Comparison of ENCODE assay signal across 10 mouse cellular contexts in the genomic region with DNA sequence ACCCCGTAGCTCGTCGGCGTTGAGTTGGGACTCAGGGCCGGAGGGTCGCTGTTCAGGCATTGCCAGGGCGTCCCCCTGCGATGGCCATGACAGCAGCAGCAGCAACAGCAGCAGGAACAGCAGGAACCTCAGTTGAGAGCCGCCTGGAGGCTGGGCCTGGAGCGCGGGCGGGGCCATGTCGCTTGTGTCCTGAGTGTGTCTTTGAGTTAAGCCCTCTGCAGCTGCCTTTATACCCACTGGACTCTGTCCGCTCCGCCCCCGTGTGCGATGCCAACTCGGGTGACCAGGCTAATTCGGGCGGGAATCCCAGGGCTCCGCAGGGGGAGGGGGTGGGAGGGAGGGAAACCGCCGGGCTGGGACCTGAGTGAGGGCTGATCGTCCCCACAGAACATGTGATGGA. TPM values are rescaled to one million over a fixed set of nuclear protein-coding genes. Genes with fewer than 3 reads are reported as not detected.
DNase-seq lines count a peak whose midpoint lies in the region; ATAC-seq and TF ChIP-seq lines count a peak whose summit lies in the region.
"Had no signal": no experiment of that assay in that cellular context is flagged by ENCODE, and none has a peak within 500 bp of the region (broad histone marks: within the 10 kb centered on the region; RNA-seq: fewer than 3 reads in every experiment).

No protein-coding gene starts in this region.

- peak overlapping the region; percentile 8; the same call in 1 of the 2 replicates for H3K4me3 ChIP-seq in lung, embryonic 14.5 days (ENCODE audit: low read depth, low read length)

- 0 out of 2 replicates have a peak overlapping the region, but pooled peaks have one; percentile 6 for H3K9ac ChIP-seq in lung, embryonic 14.5 days

- H3K9me3 ChIP-seq in lung, embryonic 14.5 days (ENCODE audit: low read depth, low read length): no peaks in the 10 kb centered on the region

- H3K27ac ChIP-seq in lung, embryonic 14.5 days (ENCODE audit: low read depth): no peak overlapping the region

- DNase-seq in cerebellum, adult 11-12 months: peak; percentile 49
- DNase-seq in cerebellum, adult 9-11 months: no peak
- peak; percentile 70 for DNase-seq in adrenal gland, postnatal 10 days
- DNase-seq in kidney, adult 11 months: peak; percentile 79
- peak; percentile 41 for DNase-seq in lung, embryonic 14.5 days
- DNase-seq in layer of hippocampus, adult 11-12 months (ENCODE audit: low spot score): no peak
- no peak for DNase-seq in thymus, postnatal 4 days

- peak overlapping the region; percentile 29; the same call in 1 of the 2 replicates for H3K4me2 ChIP-seq in lung, embryonic 14.5 days

- peaks cover 10% of the 10 kb centered on the region; the same call in 1 of the 2 replicates for H3K4me1 ChIP-seq in lung, embryonic 14.5 days (ENCODE audit: insufficient read depth)

- no peaks in the 10 kb centered on the region for H3K36me3 ChIP-seq in lung, embryonic 14.5 days (ENCODE audit: insufficient read depth)

- 0 out of 2 replicates have a peak, but pooled peaks cover 10% of the 10 kb centered on the region for H3K27me3 ChIP-seq in lung, embryonic 14.5 days (ENCODE audit: insufficient read depth, low read length)

- no peak for ATAC-seq in lung, embryonic 14.5 days (ENCODE audit: insufficient read depth)
- no peak for ATAC-seq in megakaryocyte progenitor cell, adult 5-6 weeks (replicated peaks; ENCODE audit: poor library complexity)

- WGBS in lung, embryonic 14.5 days: 19% methylated on average over 24 of the region's 24 CpGs

- no peak for TF ChIP-seq CTCF in lung, embryonic 14.5 days (IDR thresholded peaks at IDR 0.05; ENCODE audit: low read depth)

RNA-seq across cellular contexts. Expression of gene Gdf15, which starts 0.8 kb away (rescaled TPM):
- 1 to 10 TPM in 1 of 2 experiments, under 1 TPM in 1; 0.79 to 1.7 TPM for total RNA-seq in adrenal gland, postnatal 10 days (2021)
- 0.12 and 0.22 TPM in 2 replicates for polyA plus RNA-seq in lung, embryonic 14.5 days (2014; fragmentation: Nextera tagmentation; extraction: Ambion mirVana)
- total RNA-seq in megakaryocyte progenitor cell, adult 5-6 weeks (2015): not detected in 2 replicates
- total RNA-seq in megakaryocyte progenitor cell, adult 5-6 weeks (2017): not detected in 2 replicates
- total RNA-seq: neutrophil, adult 5-6 weeks had no signal
- polyA plus RNA-seq: embryonic facial prominence, embryonic 11.5 days had no signal

RNA-seq across cellular contexts. Expression of gene Lrrc25, which starts 15.5 kb away (rescaled TPM):
- total RNA-seq in adrenal gland, postnatal 10 days (2021): 1 to 10 TPM; 3.3 to 3.6 TPM
- polyA plus RNA-seq in lung, embryonic 14.5 days (2014; fragmentation: Nextera tagmentation; extraction: Ambion mirVana): 1.9 TPM in 2 replicates
- 6.2 and 12.9 TPM in 2 replicates for total RNA-seq in megakaryocyte progenitor cell, adult 5-6 weeks (2015)
- total RNA-seq in megakaryocyte progenitor cell, adult 5-6 weeks (2017): 4.7 and 5.4 TPM in 2 replicates

RNA-seq across cellular contexts. Expression of gene Ssbp4, which starts 22.8 kb away (rescaled TPM):
- 10 to 100 TPM; 92.0 to 96.9 TPM for total RNA-seq in adrenal gland, postnatal 10 days (2021)
- polyA plus RNA-seq in lung, embryonic 14.5 days (2014; fragmentation: Nextera tagmentation; extraction: Ambion mirVana): 127 and 143 TPM in 2 replicates
- 31.6 and 40.7 TPM in 2 replicates for total RNA-seq in megakaryocyte progenitor cell, adult 5-6 weeks (2015)
- 40.2 and 69.7 TPM in 2 replicates for total RNA-seq in megakaryocyte progenitor cell, adult 5-6 weeks (2017)

RNA-seq across cellular contexts. Expression of gene Pgpep1, which starts 28.8 kb away (rescaled TPM):
- total RNA-seq in adrenal gland, postnatal 10 days (2021): 10 to 100 TPM; 65.7 to 80.6 TPM
- 46.6 and 48.2 TPM in 2 replicates for polyA plus RNA-seq in lung, embryonic 14.5 days (2014; fragmentation: Nextera tagmentation; extraction: Ambion mirVana)
- total RNA-seq in megakaryocyte progenitor cell, adult 5-6 weeks (2015): 11.7 and 11.8 TPM in 2 replicates
- total RNA-seq in megakaryocyte progenitor cell, adult 5-6 weeks (2017): 3.6 and 5.2 TPM in 2 replicates

RNA-seq across cellular contexts. Expression of gene Isyna1, which starts 37.3 kb away (rescaled TPM):
- 10 to 100 TPM; 59.4 to 59.8 TPM for total RNA-seq in adrenal gland, postnatal 10 days (2021)
- 91.6 and 107 TPM in 2 replicates for polyA plus RNA-seq in lung, embryonic 14.5 days (2014; fragmentation: Nextera tagmentation; extraction: Ambion mirVana)
- total RNA-seq in megakaryocyte progenitor cell, adult 5-6 weeks (2015): 26.1 and 39.0 TPM in 2 replicates
- total RNA-seq in megakaryocyte progenitor cell, adult 5-6 weeks (2017): 42.9 and 45.4 TPM in 2 replicates

Comparison
In these comparisons a context has a peak if more than half of its experiments do, and no peak if none do; other contexts are left out.
1. DNase-seq: peak in cerebellum, adult 11-12 months (single experiment), adrenal gland, postnatal 10 days (single experiment), kidney, adult 11 months (single experiment) and lung, embryonic 14.5 days (single experiment); none in cerebellum, adult 9-11 months (single experiment), layer of hippocampus, adult 11-12 months (single experiment) and thymus, postnatal 4 days (single experiment).